Mouse (Mus musculus): ENCODE results near the gene Tuba1c. TPM values are rescaled to one million over a fixed set of nuclear protein-coding genes. Genes with fewer than 3 reads are reported as not detected.
A peak's percentile ranks its signal among the peaks of the same experiment; 100 is the strongest.

The Tuba1c gene
- polyA plus RNA-seq, 1 experiment from 2014 or later = 196 TPM

DNA sequence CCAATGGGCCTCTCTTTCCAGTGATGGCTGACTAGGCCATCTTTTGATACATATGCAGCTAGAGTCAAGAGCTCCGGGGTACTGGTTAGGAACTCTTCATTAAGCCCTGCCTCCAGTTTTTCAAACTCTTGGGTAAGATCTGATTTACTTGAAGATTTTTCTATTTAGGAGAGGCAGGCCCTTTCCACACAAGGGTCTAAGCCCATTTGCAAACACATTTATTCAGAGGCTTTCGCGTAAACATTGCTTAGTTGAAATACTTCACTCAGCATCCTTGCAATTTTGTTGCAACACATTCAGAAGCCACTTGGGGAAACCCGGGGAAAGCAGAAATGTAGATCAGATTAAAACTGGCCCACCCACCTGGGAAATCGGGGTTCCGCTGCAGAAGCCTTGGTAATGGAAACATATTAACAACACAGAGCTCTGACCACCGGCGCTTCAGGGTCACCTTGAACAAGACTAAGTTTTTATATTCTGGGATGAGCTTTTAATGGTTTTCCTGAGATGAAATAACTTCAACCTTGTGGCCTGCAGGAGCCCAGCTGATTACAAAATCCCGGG, 34.7 kb upstream of the Tuba1c start:
- H3K27ac ChIP-seq (ENCODE audit: low read length) = no peak overlapping the region
- no peak for ATAC-seq (ENCODE audit: insufficient read depth, low FRiP score)
- no peaks in the 10 kb centered on the region for H3K36me3 ChIP-seq (ENCODE audit: control insufficient read depth, insufficient read depth, low read length)
- H3K4me2 ChIP-seq (ENCODE audit: low read depth, low read length) = no peak overlapping the region
- no peak overlapping the region for H3K9ac ChIP-seq (ENCODE audit: low read length)
- peaks cover 18% of the 10 kb centered on the region for H3K4me1 ChIP-seq (ENCODE audit: control insufficient read depth, insufficient read depth, low read length)
- no peaks in the 10 kb centered on the region for H3K27me3 ChIP-seq (ENCODE audit: control insufficient read depth, insufficient read depth, low read length)
- no peaks in the 10 kb centered on the region for H3K9me3 ChIP-seq (replicated peaks; ENCODE audit: control insufficient read depth, low read length)
- WGBS = 82% methylated on average over 9 of the region's 9 CpGs
- H3K4me3 ChIP-seq (replicated peaks; ENCODE audit: low read length) = no peak overlapping the region

GRCm38 (mm10) chr15:98996840-98997239, 32.9 kb upstream of the Tuba1c start:
- Histone ChIP-seq H3K27ac (ENCODE audit: low read length) (no peak overlapping the region), H3K4me2 (ENCODE audit: low read depth, low read length) (no peak overlapping the region), H3K4me1 (ENCODE audit: control insufficient read depth, insufficient read depth, low read length) (peaks cover 19% of the 10 kb centered on the region), H3K36me3 (ENCODE audit: control insufficient read depth, insufficient read depth, low read length) (no peaks in the 10 kb centered on the region), H3K9me3 (replicated peaks; ENCODE audit: control insufficient read depth, low read length) (no peaks in the 10 kb centered on the region), H3K9ac (ENCODE audit: low read length) (0 out of 2 replicates have a peak overlapping the region, but pooled peaks have one; percentile 10), H3K4me3 (replicated peaks; ENCODE audit: low read length) (no peak overlapping the region), H3K27me3 (ENCODE audit: control insufficient read depth, insufficient read depth, low read length) (no peaks in the 10 kb centered on the region)
- no peak for ATAC-seq (ENCODE audit: insufficient read depth, low FRiP score)
- 82% methylated on average over 7 of the region's 7 CpGs for WGBS

GRCm38 (mm10) chr15:98997938-98998774, 31.5 kb upstream of the Tuba1c start:
- Histone ChIP-seq H3K27me3 (ENCODE audit: control insufficient read depth, insufficient read depth, low read length) (no peaks in the 10 kb centered on the region), H3K4me2 (ENCODE audit: low read depth, low read length) (no peak overlapping the region), H3K36me3 (ENCODE audit: control insufficient read depth, insufficient read depth, low read length) (no peaks in the 10 kb centered on the region), H3K9ac (ENCODE audit: low read length) (no peak overlapping the region), H3K27ac (ENCODE audit: low read length) (no peak overlapping the region; the same call in 1 of the 2 replicates), H3K9me3 (replicated peaks; ENCODE audit: control insufficient read depth, low read length) (no peaks in the 10 kb centered on the region), H3K4me3 (replicated peaks; ENCODE audit: low read length) (no peak overlapping the region), H3K4me1 (ENCODE audit: control insufficient read depth, insufficient read depth, low read length) (peaks cover 14% of the 10 kb centered on the region)
- WGBS = 35% methylated on average over 13 of the region's 13 CpGs
- peak; percentile 20; the same call in 1 of the 2 replicates for ATAC-seq (ENCODE audit: insufficient read depth, low FRiP score)

- no peak for ATAC-seq (ENCODE audit: insufficient read depth, low FRiP score)
- H3K27me3 ChIP-seq (ENCODE audit: control insufficient read depth, insufficient read depth, low read length) = no peaks in the 10 kb centered on the region
- H3K9ac ChIP-seq (ENCODE audit: low read length) = no peak overlapping the region
- no peaks in the 10 kb centered on the region for H3K36me3 ChIP-seq (ENCODE audit: control insufficient read depth, insufficient read depth, low read length)
- no peak overlapping the region for H3K4me2 ChIP-seq (ENCODE audit: low read depth, low read length)
- no peak overlapping the region; the same call in 1 of the 2 replicates for H3K27ac ChIP-seq (ENCODE audit: low read length)
- H3K9me3 ChIP-seq (replicated peaks; ENCODE audit: control insufficient read depth, low read length) = no peaks in the 10 kb centered on the region
- 46% methylated on average over 6 of the region's 6 CpGs for WGBS
- H3K4me1 ChIP-seq (ENCODE audit: control insufficient read depth, insufficient read depth, low read length) = peaks cover 14% of the 10 kb centered on the region
- no peak overlapping the region for H3K4me3 ChIP-seq (replicated peaks; ENCODE audit: low read length)
Measured at GRCm38 (mm10) chr15:98998775-98999157, 30.9 kb upstream of the Tuba1c start.

DNA sequence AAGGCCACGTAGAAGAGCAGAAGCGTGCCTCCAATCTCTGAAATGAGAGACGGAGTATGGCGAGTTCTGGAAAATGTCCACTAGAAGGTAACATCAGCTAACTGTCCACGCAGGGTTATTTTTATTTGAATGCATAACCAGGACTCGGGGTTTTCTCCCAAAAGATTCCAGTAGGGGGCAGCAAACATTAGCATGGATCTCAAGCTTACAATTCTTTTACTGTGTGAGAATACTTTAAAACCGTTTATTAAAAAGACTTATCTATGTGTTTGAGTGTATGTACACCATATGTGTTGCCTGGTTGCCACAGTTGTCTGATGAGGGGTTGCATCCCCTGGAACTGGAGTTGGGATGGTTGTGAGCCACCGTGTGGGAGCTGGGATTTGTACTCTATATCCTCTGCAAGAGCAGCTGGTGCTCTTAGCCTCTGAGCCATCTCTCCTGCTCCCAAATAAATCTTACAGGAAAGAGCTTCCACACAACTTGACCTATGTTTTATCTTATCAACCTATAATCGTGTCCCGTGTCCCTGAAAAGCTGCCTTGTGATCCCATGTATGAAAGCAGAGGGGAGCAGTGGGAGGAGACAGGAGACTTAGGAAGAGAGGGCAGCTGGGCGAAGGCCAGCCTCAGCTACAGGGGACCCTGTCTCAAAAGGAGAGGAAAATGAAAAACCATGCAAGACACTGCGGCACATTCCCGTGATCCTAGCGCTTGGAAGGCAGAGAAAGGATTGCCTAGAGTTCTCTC, 29.0 kb upstream of the Tuba1c start:
- H3K27ac ChIP-seq (ENCODE audit: low read length) = 0 out of 2 replicates have a peak overlapping the region, but pooled peaks have one; percentile 33
- peaks cover 14% of the 10 kb centered on the region for H3K4me1 ChIP-seq (ENCODE audit: control insufficient read depth, insufficient read depth, low read length)
- no peak overlapping the region for H3K4me3 ChIP-seq (replicated peaks; ENCODE audit: low read length)
- no peaks in the 10 kb centered on the region for H3K36me3 ChIP-seq (ENCODE audit: control insufficient read depth, insufficient read depth, low read length)
- H3K9ac ChIP-seq (ENCODE audit: low read length) = peak overlapping the region; percentile 62; the same call in 1 of the 2 replicates
- H3K4me2 ChIP-seq (ENCODE audit: low read depth, low read length) = peak overlapping the region; percentile 61; the same call in 1 of the 2 replicates
- WGBS = 35% methylated on average over 14 of the region's 14 CpGs
- ATAC-seq (ENCODE audit: insufficient read depth, low FRiP score) = no peak
- H3K27me3 ChIP-seq (ENCODE audit: control insufficient read depth, insufficient read depth, low read length) = no peaks in the 10 kb centered on the region
- no peaks in the 10 kb centered on the region for H3K9me3 ChIP-seq (replicated peaks; ENCODE audit: control insufficient read depth, low read length)

GRCm38 (mm10) chr15:99001451-99001931, 28.2 kb upstream of the Tuba1c start:
- H3K4me1 ChIP-seq (ENCODE audit: control insufficient read depth, insufficient read depth, low read length) = peaks cover 14% of the 10 kb centered on the region

DNA sequence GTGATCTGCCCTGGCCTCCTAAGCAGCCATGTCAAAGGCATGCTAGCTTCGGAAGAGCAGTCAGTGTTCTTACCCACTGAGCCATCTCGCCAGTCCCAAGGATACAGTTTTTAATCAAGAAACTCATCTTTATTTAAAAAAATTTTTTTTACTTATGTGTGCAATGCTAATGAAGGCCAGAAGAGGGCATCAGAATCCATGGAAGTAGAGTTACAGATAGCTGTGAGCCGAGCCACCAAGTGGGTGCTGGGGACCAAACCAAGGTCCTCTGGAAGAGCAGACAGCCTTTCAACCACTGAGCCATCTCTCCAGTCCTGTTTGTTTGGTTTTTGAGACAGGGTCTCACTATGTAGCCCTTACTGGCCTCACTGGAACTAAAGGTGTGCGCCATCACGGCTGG, 26.1 kb upstream of the Tuba1c start:
- H3K9me3 ChIP-seq (replicated peaks; ENCODE audit: control insufficient read depth, low read length) = no peaks in the 10 kb centered on the region
- H3K4me3 ChIP-seq (replicated peaks; ENCODE audit: low read length) = no peak overlapping the region
- no peaks in the 10 kb centered on the region for H3K36me3 ChIP-seq (ENCODE audit: control insufficient read depth, insufficient read depth, low read length)
- H3K4me1 ChIP-seq (ENCODE audit: control insufficient read depth, insufficient read depth, low read length) = peaks cover 10% of the 10 kb centered on the region
- ATAC-seq (ENCODE audit: insufficient read depth, low FRiP score) = no peak
- no peaks in the 10 kb centered on the region for H3K27me3 ChIP-seq (ENCODE audit: control insufficient read depth, insufficient read depth, low read length)
- no peak overlapping the region for H3K9ac ChIP-seq (ENCODE audit: low read length)
- 86% methylated on average over 5 of the region's 5 CpGs for WGBS
- no peak overlapping the region for H3K4me2 ChIP-seq (ENCODE audit: low read depth, low read length)
- H3K27ac ChIP-seq (ENCODE audit: low read length) = no peak overlapping the region

More at GRCm38 (mm10) chr15:99001451-99001931, 28.2 kb upstream of the Tuba1c start:
- Histone ChIP-seq H3K27ac (ENCODE audit: low read length) (peak overlapping the region; percentile 33; the same call in 1 of the 2 replicates), H3K27me3 (ENCODE audit: control insufficient read depth, insufficient read depth, low read length) (no peaks in the 10 kb centered on the region), H3K36me3 (ENCODE audit: control insufficient read depth, insufficient read depth, low read length) (no peaks in the 10 kb centered on the region), H3K4me2 (ENCODE audit: low read depth, low read length) (peak overlapping the region; percentile 61), H3K9me3 (replicated peaks; ENCODE audit: control insufficient read depth, low read length) (no peaks in the 10 kb centered on the region), H3K9ac (ENCODE audit: low read length) (peak overlapping the region; percentile 62), H3K4me3 (replicated peaks; ENCODE audit: low read length) (peak overlapping the region; percentile 33)
- peak; percentile 34; the same call in 1 of the 2 replicates for ATAC-seq (ENCODE audit: insufficient read depth, low FRiP score)
- WGBS = 11% methylated on average over 17 of the region's 17 CpGs

- Histone ChIP-seq H3K9me3 (replicated peaks; ENCODE audit: control insufficient read depth, low read length) (no peaks in the 10 kb centered on the region), H3K9ac (ENCODE audit: low read length) (no peak overlapping the region), H3K4me1 (ENCODE audit: control insufficient read depth, insufficient read depth, low read length) (peaks cover 2% of the 10 kb centered on the region; the same call in 1 of the 2 replicates), H3K4me2 (ENCODE audit: low read depth, low read length) (no peak overlapping the region), H3K27ac (ENCODE audit: low read length) (peak overlapping the region; percentile 10; the same call in 1 of the 2 replicates), H3K27me3 (ENCODE audit: control insufficient read depth, insufficient read depth, low read length) (no peaks in the 10 kb centered on the region), H3K4me3 (replicated peaks; ENCODE audit: low read length) (no peak overlapping the region), H3K36me3 (ENCODE audit: control insufficient read depth, insufficient read depth, low read length) (no peaks in the 10 kb centered on the region)
- 55% methylated on average over 6 of the region's 6 CpGs for WGBS
- ATAC-seq (ENCODE audit: insufficient read depth, low FRiP score) = no peak
Measured at GRCm38 (mm10) chr15:99008801-99009241, 20.9 kb upstream of the Tuba1c start.
